Mouse (Mus musculus) limb, embryonic 14.5 days (tissue): Measurements from ENCODE around the gene Gm20388. TPM values are rescaled to one million over a fixed set of nuclear protein-coding genes. Genes with fewer than 3 reads are reported as not detected.

Experiments used
- ATAC-seq: fragments of 200-750 bp; cut with Nextera tagmentation; 2 replicates; pipeline ENCODE4 v1.8.0; 2017; ENCODE audit warnings: low read depth, moderate number of reproducible peaks, moderate TSS enrichment; ENCODE audit not compliant: low FRiP score
- DNase-seq: peaks from one replicate; pipeline ENCODE4 v3.0.0-alpha.2; 2015; ENCODE audit warnings: low spot score
- H3K27ac ChIP-seq: fragments of 300-500 bp; sonication (generic); replicated peaks from 2 replicates; pipeline ENCODE4 v1.5.1; 2014; ENCODE audit warnings: low read depth, mild to moderate bottlenecking, low read length, moderate library complexity, mixed read lengths
- H3K27me3 ChIP-seq: fragments of 300-500 bp; sonication (generic); 2 replicates; pipeline ENCODE4 v1.6.1; 2014; ENCODE audit warnings: low read length, mixed read lengths; ENCODE audit not compliant: control insufficient read depth, insufficient read depth
- H3K36me3 ChIP-seq: fragments of 300-500 bp; sonication (generic); 2 replicates; pipeline ENCODE4 v1.6.1; 2014; ENCODE audit warnings: mild to moderate bottlenecking, low read length, moderate library complexity, mixed read lengths; ENCODE audit not compliant: control insufficient read depth, insufficient read depth
- H3K4me1 ChIP-seq: fragments of 300-500 bp; sonication (generic); 2 replicates; pipeline ENCODE4 v1.6.1; 2014; ENCODE audit warnings: antibody characterized with exemption, low read length, mixed read lengths; ENCODE audit not compliant: control insufficient read depth, insufficient read depth
- H3K4me2 ChIP-seq: fragments of 300-500 bp; sonication (generic); replicated peaks from 2 replicates; pipeline ENCODE4 v1.6.1; 2014; ENCODE audit warnings: low read depth, mild to moderate bottlenecking, low read length, moderate library complexity; ENCODE audit not compliant: severe bottlenecking
- H3K4me3 ChIP-seq: fragments of 300-500 bp; sonication (generic); replicated peaks from 2 replicates; pipeline ENCODE4 v1.5.1; 2014; ENCODE audit warnings: low read length
- H3K9ac ChIP-seq: fragments of 300-500 bp; sonication (generic); 2 replicates; pipeline ENCODE4 v1.6.1; 2014; ENCODE audit warnings: mild to moderate bottlenecking, low read depth, low read length, moderate library complexity; ENCODE audit not compliant: severe bottlenecking
- H3K9me3 ChIP-seq: fragments of 300-500 bp; sonication (generic); 2 replicates; pipeline ENCODE4 v1.6.1; 2016; ENCODE audit warnings: low read length; ENCODE audit not compliant: control insufficient read depth
- POLR2A ChIP-seq: fragments of 200-500 bp; IDR thresholded peaks from 2 replicates; pipeline ENCODE4 v1.8.0; 2012; ENCODE audit warnings: inconsistent platforms, mild to moderate bottlenecking, moderate library complexity, borderline replicate concordance; ENCODE audit not compliant: insufficient read depth, insufficient read length; ENCODE audit errors: extremely low read depth
- WGBS: fragments of 180-500 bp; shearing (Covaris S2); extraction: QIAGEN DNeasy Blood & Tissue Kit; methylation state at CpG from one replicate; pipeline ENCODE4 v1.1.7; 2014; 5-methylcytosine and 5-hydroxymethylcytosine counted together
- polyA plus RNA-seq, 2 experiments: library from polyadenylated mRNA; depleted of rRNA in 1 of 2; stranded (reverse) in 1 of 2; unstranded in 1 of 2; fragments of >200 nt; fragmentation: Nextera tagmentation in 1 of 2; extraction: Ambion mirVana in 1 of 2; gene quantifications; 2 replicates each; pipeline versions ENCODE4 v1.2.1 to v1.2.3; 2012 to 2014

The Gm20388 gene
- polyA plus RNA-seq, 2 experiments = 1.9 to 49.9 TPM

DNA sequence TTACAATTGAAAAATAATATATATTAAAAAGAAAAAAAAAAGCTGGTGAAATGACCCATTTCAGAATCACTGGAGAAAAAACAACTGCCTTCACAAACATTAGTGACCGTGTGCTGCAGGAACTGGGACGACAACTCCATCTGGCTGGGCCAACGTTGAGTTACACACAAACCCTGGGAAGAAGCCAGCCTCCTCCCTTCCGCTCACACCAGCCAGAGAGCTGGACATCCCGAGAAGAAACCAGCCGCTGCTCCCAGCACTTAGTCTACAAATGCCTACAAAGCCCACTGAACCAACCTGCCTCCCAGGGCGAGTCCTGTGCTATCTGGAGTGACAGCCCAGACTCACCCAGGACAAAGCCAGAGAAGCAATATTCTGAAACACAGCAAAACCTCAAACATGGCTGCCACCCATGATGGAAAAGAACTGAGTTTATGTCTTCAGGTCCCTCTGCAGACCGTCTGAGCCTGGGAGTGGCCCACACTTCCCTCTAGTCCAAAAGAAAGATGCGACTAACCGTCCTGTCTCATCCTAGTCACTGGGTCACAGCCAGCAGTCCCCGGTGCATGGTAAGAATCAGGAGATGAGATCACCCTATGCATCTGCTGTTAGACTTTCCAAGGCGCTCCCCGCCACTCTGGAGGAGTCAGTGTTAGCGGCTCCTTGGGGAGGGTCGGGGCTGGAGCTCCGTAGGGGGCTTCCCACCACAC is 1651.2 kb downstream of the Gm20388 start:
- no peak for DNase-seq
- no peak for ATAC-seq
- TF ChIP-seq POLR2A = no peak
- Histone ChIP-seq H3K9me3 (no peaks in the 10 kb centered on the region), H3K27ac (no peak overlapping the region), H3K4me3 (no peak overlapping the region), H3K9ac (no peak overlapping the region), H3K36me3 (peaks cover 32% of the 10 kb centered on the region), H3K4me1 (no peaks in the 10 kb centered on the region), H3K4me2 (no peak overlapping the region), H3K27me3 (no peaks in the 10 kb centered on the region)
- WGBS = 91% methylated on average over 14 of the region's 16 CpGs

- peaks cover 29% of the 10 kb centered on the region for H3K36me3 ChIP-seq
These were observed 1652.3 kb downstream of the Gm20388 start for GRCm38 (mm10) chr8:121562941-121563351.

GRCm38 (mm10) chr8:121563701-121564100 is 1653.1 kb downstream of the Gm20388 start:
- no peak overlapping the region for H3K27ac ChIP-seq
- no peak overlapping the region for H3K4me3 ChIP-seq
- H3K4me1 ChIP-seq = no peaks in the 10 kb centered on the region
- H3K27me3 ChIP-seq = no peaks in the 10 kb centered on the region
- 80% methylated on average over 6 of the region's 6 CpGs for WGBS
- no peak overlapping the region for H3K4me2 ChIP-seq
- ATAC-seq = no peak
- no peak overlapping the region for H3K9ac ChIP-seq
- peaks cover 23% of the 10 kb centered on the region for H3K36me3 ChIP-seq
- no peak for DNase-seq
- no peaks in the 10 kb centered on the region for H3K9me3 ChIP-seq
- no peak for TF ChIP-seq POLR2A

More at GRCm38 (mm10) chr8:121562941-121563351, 1652.3 kb downstream of the Gm20388 start:
- no peaks in the 10 kb centered on the region for H3K9me3 ChIP-seq
- H3K9ac ChIP-seq = no peak overlapping the region
- no peak overlapping the region for H3K4me3 ChIP-seq
- H3K27ac ChIP-seq = no peak overlapping the region
- no peak overlapping the region for H3K4me2 ChIP-seq
- no peak for ATAC-seq
- DNase-seq = no peak
- 84% methylated on average over 9 of the region's 9 CpGs for WGBS
- TF ChIP-seq POLR2A = no peak
- H3K27me3 ChIP-seq = no peaks in the 10 kb centered on the region
- no peaks in the 10 kb centered on the region for H3K4me1 ChIP-seq

DNA sequence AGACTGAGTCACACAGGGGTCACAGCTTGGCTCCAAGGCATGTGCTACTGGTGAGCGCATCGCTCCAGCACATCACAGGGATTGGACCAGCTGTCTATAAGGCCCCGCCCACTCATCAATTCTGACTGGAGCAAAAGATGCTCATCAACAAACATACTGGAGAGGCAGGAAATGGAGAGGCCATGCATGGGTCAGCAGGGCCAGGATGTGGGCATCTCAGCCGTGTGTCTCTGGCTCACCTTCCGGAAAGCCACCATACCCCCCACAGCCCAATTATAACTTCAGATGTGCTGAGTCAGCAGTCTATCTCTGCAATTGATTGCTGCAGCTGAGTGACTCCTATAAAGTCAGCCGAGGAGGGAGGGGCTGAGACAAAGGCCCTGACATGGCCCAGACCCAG is 1657.7 kb downstream of the Gm20388 start:
- H3K27ac ChIP-seq = no peak overlapping the region
- no peaks in the 10 kb centered on the region for H3K9me3 ChIP-seq
- no peak for TF ChIP-seq POLR2A
- H3K9ac ChIP-seq = no peak overlapping the region
- no peak for DNase-seq
- peaks cover 11% of the 10 kb centered on the region for H3K36me3 ChIP-seq
- H3K4me1 ChIP-seq = no peaks in the 10 kb centered on the region
- WGBS = 72% methylated on average over 6 of the region's 6 CpGs
- no peaks in the 10 kb centered on the region for H3K27me3 ChIP-seq
- H3K4me2 ChIP-seq = no peak overlapping the region
- no peak overlapping the region for H3K4me3 ChIP-seq
- ATAC-seq = no peak

DNA sequence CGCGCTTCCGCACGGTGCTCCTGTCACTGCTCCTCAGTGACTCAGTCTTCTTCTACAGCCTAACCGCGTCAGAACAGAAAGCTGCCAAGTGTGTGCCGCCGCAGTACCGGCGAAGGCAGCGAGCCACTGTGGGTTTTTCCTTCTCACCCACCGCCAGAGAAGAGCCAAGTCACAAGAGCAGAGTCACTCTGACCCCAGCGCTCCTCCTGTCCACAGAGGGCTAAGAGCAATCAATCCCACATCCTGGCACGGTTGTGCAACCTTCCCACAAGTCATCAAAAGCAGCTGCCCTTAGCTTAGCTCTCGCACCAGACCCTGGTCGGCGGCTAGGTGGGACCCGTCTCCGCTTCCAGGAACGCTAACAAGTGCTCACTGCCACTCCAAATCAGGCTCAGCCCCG is 1659.7 kb downstream of the Gm20388 start:
- Histone ChIP-seq H3K36me3 (no peaks in the 10 kb centered on the region; the same call in none of the 2 replicates), H3K9ac (no peak overlapping the region), H3K9me3 (no peaks in the 10 kb centered on the region), H3K27ac (no peak overlapping the region), H3K27me3 (no peaks in the 10 kb centered on the region), H3K4me3 (no peak overlapping the region), H3K4me1 (no peaks in the 10 kb centered on the region), H3K4me2 (no peak overlapping the region)
- no peak for TF ChIP-seq POLR2A
- ATAC-seq (no peak), DNase-seq (no peak)
- WGBS = 80% methylated on average over 21 of the region's 21 CpGs

DNA sequence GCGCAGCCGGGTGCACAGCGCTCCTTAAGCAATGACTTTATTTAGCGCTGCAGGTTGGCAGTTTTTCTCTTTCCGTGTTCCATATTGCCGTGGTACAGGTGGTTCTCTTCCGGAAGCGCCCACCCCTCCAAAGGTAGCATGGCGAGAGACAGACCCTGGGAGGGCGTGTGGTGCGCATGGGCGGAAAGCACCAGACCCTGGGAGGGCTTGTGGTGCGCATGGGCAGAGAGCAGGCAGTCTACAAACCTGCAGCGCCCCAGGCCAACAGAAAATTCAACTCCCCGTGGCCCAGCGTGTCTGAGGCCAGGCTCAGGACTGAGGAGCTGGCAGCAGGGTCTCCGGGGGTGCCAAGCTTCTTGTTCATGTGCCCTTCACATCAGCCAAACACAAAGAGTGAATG is 1660.2 kb downstream of the Gm20388 start:
- Histone ChIP-seq H3K4me1 (no peaks in the 10 kb centered on the region), H3K4me2 (no peak overlapping the region), H3K27me3 (no peaks in the 10 kb centered on the region), H3K27ac (no peak overlapping the region), H3K4me3 (no peak overlapping the region), H3K9me3 (no peaks in the 10 kb centered on the region), H3K36me3 (no peaks in the 10 kb centered on the region; the same call in none of the 2 replicates), H3K9ac (no peak overlapping the region)
- TF ChIP-seq POLR2A = no peak
- DNase-seq = no peak
- no peak for ATAC-seq
- 87% methylated on average over 17 of the region's 17 CpGs for WGBS
